Mouse (Mus musculus): Measurements from ENCODE around the gene Creb5. TPM values are rescaled to one million over a fixed set of nuclear protein-coding genes. Genes with fewer than 3 reads are reported as not detected.

Creb5 gene
- polyA plus RNA-seq, 1 experiment from 2014 or later = 10.0 TPM

DNA sequence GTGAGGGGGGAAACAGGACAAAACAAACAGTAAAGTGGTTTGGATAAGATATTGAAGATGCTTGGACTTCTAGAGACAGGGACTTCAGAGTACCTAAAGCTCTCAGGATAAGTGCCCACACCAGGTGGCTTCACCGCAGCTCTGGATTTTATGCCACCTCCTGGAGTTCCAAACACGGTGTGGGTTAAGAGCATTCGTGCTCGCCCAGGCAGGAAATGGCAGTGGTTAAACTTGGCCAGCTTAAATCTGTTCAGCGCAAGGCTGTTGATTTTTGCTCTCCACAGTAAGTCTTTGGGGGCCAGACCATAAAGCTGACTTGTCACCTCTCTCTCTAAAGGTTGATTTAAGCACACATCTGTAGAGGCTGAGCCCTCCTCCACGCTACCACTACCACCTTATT is 262.3 kb downstream of the Creb5 start:
- no peaks in the 10 kb centered on the region for H3K27me3 ChIP-seq (ENCODE audit: control insufficient read depth, insufficient read depth, low read length)
- H3K4me1 ChIP-seq (ENCODE audit: control insufficient read depth, insufficient read depth, low read length) = peaks cover 28% of the 10 kb centered on the region
- ATAC-seq (ENCODE audit: insufficient read depth, low FRiP score) = no peak
- H3K9ac ChIP-seq (ENCODE audit: low read length) = no peak overlapping the region
- no peaks in the 10 kb centered on the region for H3K36me3 ChIP-seq (ENCODE audit: control insufficient read depth, insufficient read depth, low read length)
- no peak overlapping the region for H3K4me2 ChIP-seq (ENCODE audit: low read depth, low read length)
- no peak overlapping the region for H3K27ac ChIP-seq (ENCODE audit: low read length)
- 60% methylated on average over 6 of the region's 6 CpGs for WGBS
- no peaks in the 10 kb centered on the region for H3K9me3 ChIP-seq (replicated peaks; ENCODE audit: control insufficient read depth, low read length)
- H3K4me3 ChIP-seq (replicated peaks; ENCODE audit: low read length) = no peak overlapping the region

DNA sequence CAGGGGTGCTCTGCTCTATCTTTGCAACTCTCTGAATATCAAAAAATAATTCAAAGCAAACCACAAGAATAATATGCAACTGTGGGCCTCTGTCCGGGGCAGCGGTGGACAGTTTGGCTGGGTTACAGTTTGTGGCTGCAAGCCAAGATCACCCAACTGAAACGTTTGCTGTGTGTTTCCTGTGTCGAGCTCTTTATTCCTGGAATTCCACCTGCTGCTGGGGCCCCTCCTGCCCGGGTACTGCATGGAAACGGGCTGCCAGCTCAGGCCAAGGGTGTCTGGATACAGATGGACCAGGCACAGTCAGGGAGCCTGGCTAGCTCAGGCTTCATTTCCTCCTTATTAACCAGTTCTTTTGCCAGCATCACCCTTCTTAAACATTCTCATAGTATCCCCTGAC is 269.0 kb downstream of the Creb5 start:
- H3K4me3 ChIP-seq (replicated peaks; ENCODE audit: low read length) = no peak overlapping the region
- no peaks in the 10 kb centered on the region for H3K27me3 ChIP-seq (ENCODE audit: control insufficient read depth, insufficient read depth, low read length)
- peaks cover 16% of the 10 kb centered on the region for H3K4me1 ChIP-seq (ENCODE audit: control insufficient read depth, insufficient read depth, low read length)
- WGBS = 24% methylated on average over 6 of the region's 6 CpGs
- no peak; the same call in 1 of the 2 replicates for ATAC-seq (ENCODE audit: insufficient read depth, low FRiP score)
- no peaks in the 10 kb centered on the region for H3K9me3 ChIP-seq (replicated peaks; ENCODE audit: control insufficient read depth, low read length)
- H3K36me3 ChIP-seq (ENCODE audit: control insufficient read depth, insufficient read depth, low read length) = no peaks in the 10 kb centered on the region
- H3K9ac ChIP-seq (ENCODE audit: low read length) = no peak overlapping the region
- no peak overlapping the region for H3K4me2 ChIP-seq (ENCODE audit: low read depth, low read length)
- H3K27ac ChIP-seq (ENCODE audit: low read length) = no peak overlapping the region

DNA sequence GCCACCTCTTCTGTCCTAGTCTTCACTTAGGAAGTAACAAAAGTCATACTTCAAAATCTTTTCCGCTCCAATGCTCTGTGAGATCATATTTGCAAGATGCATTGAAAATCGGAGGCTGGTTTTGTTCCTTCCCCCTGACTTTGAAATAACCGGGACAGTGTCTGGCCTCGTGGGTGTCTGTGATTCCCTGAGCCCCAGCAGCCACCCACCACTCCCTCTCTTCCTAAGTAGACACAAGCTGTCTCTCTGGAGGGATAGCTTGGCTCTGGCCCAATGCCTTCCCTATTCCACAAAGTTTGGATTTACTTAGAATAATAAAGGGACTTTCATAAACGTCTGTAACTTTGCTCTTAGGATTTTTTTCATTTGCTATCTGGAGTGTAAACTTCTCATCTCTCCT is 273.9 kb downstream of the Creb5 start:
- Histone ChIP-seq H3K4me3 (replicated peaks; ENCODE audit: low read length) (no peak overlapping the region), H3K9ac (ENCODE audit: low read length) (peak overlapping the region; percentile 27; the same call in 1 of the 2 replicates), H3K36me3 (ENCODE audit: control insufficient read depth, insufficient read depth, low read length) (no peaks in the 10 kb centered on the region), H3K4me2 (ENCODE audit: low read depth, low read length) (no peak overlapping the region), H3K27me3 (ENCODE audit: control insufficient read depth, insufficient read depth, low read length) (no peaks in the 10 kb centered on the region), H3K9me3 (replicated peaks; ENCODE audit: control insufficient read depth, low read length) (no peaks in the 10 kb centered on the region), H3K27ac (ENCODE audit: low read length) (no peak overlapping the region), H3K4me1 (ENCODE audit: control insufficient read depth, insufficient read depth, low read length) (peaks cover 14% of the 10 kb centered on the region)
- WGBS = 41% methylated on average over 5 of the region's 5 CpGs
- ATAC-seq (ENCODE audit: insufficient read depth, low FRiP score) = no peak

DNA sequence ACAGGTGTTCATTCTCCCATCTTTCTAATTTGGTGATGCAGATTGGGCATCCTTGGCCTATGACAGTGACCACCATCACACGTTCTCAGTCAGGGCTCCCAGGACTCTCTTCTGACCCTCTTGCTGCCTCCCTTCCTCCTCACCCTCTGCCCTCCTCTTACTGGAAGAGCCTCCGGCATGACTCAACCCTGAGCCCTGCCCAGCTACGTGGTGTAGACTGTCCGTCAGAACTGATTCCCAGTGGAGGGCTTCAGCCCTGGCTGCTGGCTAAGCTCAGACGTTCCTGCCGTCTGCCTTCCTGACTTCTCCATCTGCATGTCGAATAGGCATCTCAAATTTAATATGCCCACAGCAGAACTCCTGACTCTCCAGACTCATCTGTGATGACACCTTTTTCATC is 275.5 kb downstream of the Creb5 start:
- Histone ChIP-seq H3K27ac (ENCODE audit: low read length) (no peak overlapping the region), H3K9me3 (replicated peaks; ENCODE audit: control insufficient read depth, low read length) (no peaks in the 10 kb centered on the region), H3K36me3 (ENCODE audit: control insufficient read depth, insufficient read depth, low read length) (no peaks in the 10 kb centered on the region), H3K4me2 (ENCODE audit: low read depth, low read length) (no peak overlapping the region), H3K4me1 (ENCODE audit: control insufficient read depth, insufficient read depth, low read length) (peaks cover 11% of the 10 kb centered on the region; the same call in 1 of the 2 replicates), H3K4me3 (replicated peaks; ENCODE audit: low read length) (no peak overlapping the region), H3K9ac (ENCODE audit: low read length) (no peak overlapping the region), H3K27me3 (ENCODE audit: control insufficient read depth, insufficient read depth, low read length) (no peaks in the 10 kb centered on the region)
- ATAC-seq (ENCODE audit: insufficient read depth, low FRiP score) = no peak
- WGBS = 65% methylated on average over 7 of the region's 7 CpGs

DNA sequence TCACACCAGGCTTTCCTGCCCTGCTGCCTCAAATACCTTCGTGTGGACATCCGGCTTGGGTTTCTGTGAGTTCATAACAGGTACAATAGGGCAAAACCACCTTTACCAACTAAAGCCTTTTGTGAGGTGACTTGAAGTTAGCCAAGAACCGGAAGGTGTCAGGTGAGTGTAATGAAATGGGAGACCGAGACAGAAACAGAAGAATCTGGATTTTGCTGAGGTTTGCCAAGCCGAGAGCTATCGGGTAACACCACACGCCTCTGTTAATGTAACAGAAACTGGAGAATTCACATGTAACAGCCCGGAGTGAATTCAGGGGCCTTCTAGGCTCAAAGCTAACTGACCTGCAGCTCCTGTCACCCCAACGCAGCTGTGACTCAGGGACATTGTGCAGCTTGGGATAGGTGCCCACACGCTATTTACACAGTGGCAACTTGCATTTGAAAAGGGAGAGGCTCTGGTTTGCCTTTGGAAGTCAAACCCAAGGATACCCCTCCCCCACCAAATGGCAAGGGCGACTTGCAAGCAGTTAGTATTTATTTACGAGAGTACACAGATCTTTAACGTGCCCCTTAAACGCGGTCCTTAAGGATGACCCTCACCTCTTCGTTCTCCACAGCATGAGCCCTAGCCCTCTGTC is 276.6 kb downstream of the Creb5 start:
- Histone ChIP-seq H3K9me3 (replicated peaks; ENCODE audit: control insufficient read depth, low read length) (no peaks in the 10 kb centered on the region), H3K36me3 (ENCODE audit: control insufficient read depth, insufficient read depth, low read length) (no peaks in the 10 kb centered on the region), H3K4me3 (replicated peaks; ENCODE audit: low read length) (no peak overlapping the region), H3K27ac (ENCODE audit: low read length) (0 out of 2 replicates have a peak overlapping the region, but pooled peaks have one; percentile 8), H3K4me1 (ENCODE audit: control insufficient read depth, insufficient read depth, low read length) (peaks cover 11% of the 10 kb centered on the region; the same call in 1 of the 2 replicates), H3K4me2 (ENCODE audit: low read depth, low read length) (no peak overlapping the region), H3K9ac (ENCODE audit: low read length) (no peak overlapping the region), H3K27me3 (ENCODE audit: control insufficient read depth, insufficient read depth, low read length) (no peaks in the 10 kb centered on the region)
- WGBS = 52% methylated on average over 16 of the region's 16 CpGs
- peak; percentile 25; the same call in 1 of the 2 replicates for ATAC-seq (ENCODE audit: insufficient read depth, low FRiP score)

DNA sequence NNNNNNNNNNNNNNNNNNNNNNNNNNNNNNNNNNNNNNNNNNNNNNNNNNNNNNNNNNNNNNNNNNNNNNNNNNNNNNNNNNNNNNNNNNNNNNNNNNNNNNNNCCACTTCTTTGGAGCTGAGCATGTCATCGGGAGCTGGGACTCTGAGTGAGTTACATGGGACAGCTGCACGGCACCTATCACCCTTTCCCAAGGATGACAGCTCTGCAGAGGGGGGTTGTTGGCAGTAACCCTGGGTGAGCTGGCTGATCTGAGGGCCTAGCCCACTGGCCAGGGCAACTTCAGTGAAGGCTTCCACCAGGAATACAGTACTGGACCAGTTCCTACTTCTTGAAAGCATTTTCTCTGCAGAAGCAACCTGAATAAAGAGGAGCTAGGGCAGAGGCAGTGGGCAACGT is 282.4 kb downstream of the Creb5 start:
- 48% methylated on average over 3 of the region's 3 CpGs for WGBS
- no peaks in the 10 kb centered on the region for H3K9me3 ChIP-seq (replicated peaks; ENCODE audit: control insufficient read depth, low read length)
- no peaks in the 10 kb centered on the region for H3K27me3 ChIP-seq (ENCODE audit: control insufficient read depth, insufficient read depth, low read length)
- H3K4me2 ChIP-seq (ENCODE audit: low read depth, low read length) = no peak overlapping the region
- H3K4me3 ChIP-seq (replicated peaks; ENCODE audit: low read length) = no peak overlapping the region
- H3K9ac ChIP-seq (ENCODE audit: low read length) = no peak overlapping the region
- ATAC-seq (ENCODE audit: insufficient read depth, low FRiP score) = no peak
- H3K27ac ChIP-seq (ENCODE audit: low read length) = no peak overlapping the region
- peaks cover 12% of the 10 kb centered on the region for H3K4me1 ChIP-seq (ENCODE audit: control insufficient read depth, insufficient read depth, low read length)
- no peaks in the 10 kb centered on the region for H3K36me3 ChIP-seq (ENCODE audit: control insufficient read depth, insufficient read depth, low read length)

DNA sequence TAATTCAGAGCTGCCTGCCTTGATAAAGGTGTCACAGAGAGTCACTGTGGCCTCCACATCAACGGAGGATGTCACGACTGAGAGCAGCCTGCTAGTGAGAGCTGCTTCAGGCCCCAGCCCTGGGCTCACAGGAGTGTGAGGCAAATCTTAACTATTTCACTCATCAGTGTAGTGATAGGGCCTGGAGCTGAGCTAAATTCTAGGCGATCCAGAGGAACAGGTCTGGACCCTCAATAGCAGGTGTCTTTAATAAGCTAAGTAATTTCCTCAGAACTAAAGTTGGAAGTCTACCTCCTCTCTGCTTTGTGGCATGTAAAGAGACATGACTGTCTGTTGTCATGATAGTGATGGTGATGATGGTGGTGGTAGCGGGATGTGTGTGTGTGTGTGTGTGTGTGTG is 283.8 kb downstream of the Creb5 start:
- no peak overlapping the region for H3K4me2 ChIP-seq (ENCODE audit: low read depth, low read length)
- H3K9me3 ChIP-seq (replicated peaks; ENCODE audit: control insufficient read depth, low read length) = no peaks in the 10 kb centered on the region
- H3K27me3 ChIP-seq (ENCODE audit: control insufficient read depth, insufficient read depth, low read length) = no peaks in the 10 kb centered on the region
- peaks cover 12% of the 10 kb centered on the region for H3K4me1 ChIP-seq (ENCODE audit: control insufficient read depth, insufficient read depth, low read length)
- WGBS = 88% methylated on average over 4 of the region's 4 CpGs
- no peak for ATAC-seq (ENCODE audit: insufficient read depth, low FRiP score)
- H3K36me3 ChIP-seq (ENCODE audit: control insufficient read depth, insufficient read depth, low read length) = no peaks in the 10 kb centered on the region
- H3K9ac ChIP-seq (ENCODE audit: low read length) = no peak overlapping the region
- H3K27ac ChIP-seq (ENCODE audit: low read length) = no peak overlapping the region
- H3K4me3 ChIP-seq (replicated peaks; ENCODE audit: low read length) = no peak overlapping the region

DNA sequence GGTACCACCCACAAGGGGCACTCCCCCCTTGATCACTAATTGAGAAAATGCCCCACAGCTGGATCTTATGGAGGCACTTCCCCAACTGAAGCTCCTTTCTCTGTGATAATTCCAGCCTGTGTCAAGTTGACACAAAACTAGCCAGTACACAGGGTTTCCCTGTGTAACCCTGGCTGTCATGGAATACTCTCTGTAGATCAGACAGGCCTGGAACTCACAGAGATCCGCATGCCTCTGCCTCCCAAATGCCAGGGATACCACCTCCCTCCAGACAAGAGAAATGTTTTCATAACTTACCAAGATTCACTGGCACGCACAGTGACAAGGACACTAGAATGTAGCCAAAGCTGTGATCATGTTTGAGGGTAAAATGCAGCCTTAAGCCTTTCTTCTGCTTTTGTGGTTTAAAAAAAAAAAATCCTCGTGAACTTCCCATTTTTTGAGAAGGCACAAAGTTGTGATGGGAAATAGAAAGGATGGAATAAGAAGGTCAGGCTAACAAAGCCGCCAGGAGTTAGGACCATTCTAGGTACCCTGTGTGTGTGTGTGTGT is 284.6 kb downstream of the Creb5 start:
- 91% methylated on average over 4 of the region's 4 CpGs for WGBS
- no peaks in the 10 kb centered on the region for H3K9me3 ChIP-seq (replicated peaks; ENCODE audit: control insufficient read depth, low read length)
- no peak for ATAC-seq (ENCODE audit: insufficient read depth, low FRiP score)
- no peak overlapping the region for H3K9ac ChIP-seq (ENCODE audit: low read length)
- H3K4me3 ChIP-seq (replicated peaks; ENCODE audit: low read length) = no peak overlapping the region
- H3K4me2 ChIP-seq (ENCODE audit: low read depth, low read length) = no peak overlapping the region
- peaks cover 12% of the 10 kb centered on the region for H3K4me1 ChIP-seq (ENCODE audit: control insufficient read depth, insufficient read depth, low read length)
- no peaks in the 10 kb centered on the region for H3K27me3 ChIP-seq (ENCODE audit: control insufficient read depth, insufficient read depth, low read length)
- H3K27ac ChIP-seq (ENCODE audit: low read length) = no peak overlapping the region
- H3K36me3 ChIP-seq (ENCODE audit: control insufficient read depth, insufficient read depth, low read length) = no peaks in the 10 kb centered on the region

DNA sequence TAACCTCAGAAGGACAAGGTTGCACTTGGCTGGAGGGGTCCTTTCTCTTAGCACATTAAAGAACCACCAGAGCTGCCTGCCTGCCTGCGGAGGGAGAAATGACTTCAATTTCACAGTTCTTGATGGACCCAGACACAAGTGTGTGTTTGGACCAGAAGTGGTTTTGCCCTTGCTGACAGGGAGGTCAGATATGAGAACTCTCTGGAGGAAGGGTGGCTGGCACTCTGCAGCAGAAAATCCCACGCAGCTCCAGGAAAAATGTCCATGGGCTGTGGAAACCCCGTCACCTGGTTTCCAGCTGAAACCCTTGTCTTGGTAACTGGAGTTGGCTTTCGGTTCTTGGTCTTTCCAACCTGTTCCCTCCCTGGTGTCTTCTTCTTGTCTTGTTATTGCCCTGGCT is 285.4 kb downstream of the Creb5 start:
- Histone ChIP-seq H3K4me2 (ENCODE audit: low read depth, low read length) (peak overlapping the region; percentile 58), H3K27ac (ENCODE audit: low read length) (peak overlapping the region; percentile 88), H3K36me3 (ENCODE audit: control insufficient read depth, insufficient read depth, low read length) (no peaks in the 10 kb centered on the region), H3K4me3 (replicated peaks; ENCODE audit: low read length) (no peak overlapping the region), H3K4me1 (ENCODE audit: control insufficient read depth, insufficient read depth, low read length) (peaks cover 12% of the 10 kb centered on the region), H3K27me3 (ENCODE audit: control insufficient read depth, insufficient read depth, low read length) (no peaks in the 10 kb centered on the region), H3K9ac (ENCODE audit: low read length) (0 out of 2 replicates have a peak overlapping the region, but pooled peaks have one; percentile 13), H3K9me3 (replicated peaks; ENCODE audit: control insufficient read depth, low read length) (no peaks in the 10 kb centered on the region)
- ATAC-seq (ENCODE audit: insufficient read depth, low FRiP score) = no peak
- 78% methylated on average over 4 of the region's 4 CpGs for WGBS
